Mouse (Mus musculus): ENCODE results near the gene Rab36. TPM values are rescaled to one million over a fixed set of nuclear protein-coding genes. Genes with fewer than 3 reads are reported as not detected.
A peak's percentile ranks its signal among the peaks of the same experiment; 100 is the strongest.

Rab36 gene
- polyA plus RNA-seq, 2 experiments, result 0.70 to 2.0 TPM

- WGBS (ENCODE audit: insufficient replicate concordance), result 13% methylated on average over 2 of the region's 2 CpGs
- Histone ChIP-seq H3K4me1 (replicated peaks; ENCODE audit: control insufficient read depth in 2 of 2, insufficient read depth in 2 of 2, low read length in 1 of 2) (peaks cover 0 to 22% of the 10 kb centered on the region in 2 experiments; a peak in 2 of 4 replicates), H3K27me3 (ENCODE audit: control insufficient read depth, insufficient read depth, low read length) (no peaks in the 10 kb centered on the region), H3K4me2 (ENCODE audit: low read depth) (no peak overlapping the region), H3K36me3 (replicated peaks; ENCODE audit: control insufficient read depth, insufficient read depth, low read depth) (no peaks in the 10 kb centered on the region), H3K4me3 (ENCODE audit: insufficient read depth in 1 of 2, low read depth in 2 of 2, low read length in 2 of 2) (no peak overlapping the region), H3K9me3 (ENCODE audit: control insufficient read depth, low read length) (no peaks in the 10 kb centered on the region), H3K9ac (replicated peaks) (no peak overlapping the region), H3K27ac (no peak overlapping the region)
- DNase-seq (ENCODE audit: low read depth in 3 of 3, low spot score in 3 of 3) (no peak), ATAC-seq (ENCODE audit: insufficient read depth) (peak; percentile 56; the same call in 1 of the 2 replicates)
- TF ChIP-seq CTCF (IDR thresholded peaks at IDR 0.05; ENCODE audit: low read depth) (no peak), EP300 (IDR thresholded peaks at IDR 0.05; ENCODE audit: low read depth) (no peak)
Observed at GRCm38 (mm10) chr10:75103502-75103901, 66.6 kb downstream of the Rab36 start.

Other genes with a start within 250 kb of the Rab36 start
- 2.1 and 2.2 TPM in 2 replicates for gene Gnaz, start 69.9 kb upstream of the Rab36 start, polyA plus RNA-seq (2012; rRNA removed)
- 2.5 and 3.9 TPM in 2 replicates for gene Gnaz, start 69.9 kb upstream of the Rab36 start, polyA plus RNA-seq (2014; fragmentation: Nextera tagmentation; extraction: Ambion mirVana)
- not detected in 2 replicates for gene Rsph14, start 4.5 kb upstream of the Rab36 start, polyA plus RNA-seq (2012; rRNA removed)
- not detected in 2 replicates for gene Rsph14, start 4.5 kb upstream of the Rab36 start, polyA plus RNA-seq (2014; fragmentation: Nextera tagmentation; extraction: Ambion mirVana)
- gene Bcr, start 23.5 kb downstream of the Rab36 start, polyA plus RNA-seq (2012; rRNA removed), result 3.3 and 3.5 TPM in 2 replicates
- 0.85 and 1.3 TPM in 2 replicates for gene Bcr, start 23.5 kb downstream of the Rab36 start, polyA plus RNA-seq (2014; fragmentation: Nextera tagmentation; extraction: Ambion mirVana)
- 3.1 and 3.9 TPM in 2 replicates for gene Specc1l, start 175.0 kb downstream of the Rab36 start, polyA plus RNA-seq (2012; rRNA removed)
- 3.1 and 3.4 TPM in 2 replicates for gene Specc1l, start 175.0 kb downstream of the Rab36 start, polyA plus RNA-seq (2014; fragmentation: Nextera tagmentation; extraction: Ambion mirVana)

All from liver, embryonic 14.5 days (tissue).